Mouse (Mus musculus) 3134 (cell line): ENCODE measurements around the gene Spef2.
"Not testable (repeated sequence)": the region's sequence is repeated elsewhere in the genome, so short reads cannot be mapped to it uniquely, and the experiment has no call there.

Experiments used
- DNase-seq: peaks from one replicate; pipeline ENCODE4 v3.0.0-alpha.2; 2011; ENCODE audit warnings: low spot score; ENCODE audit not compliant: insufficient read length; ENCODE audit errors: extremely low read depth

The Spef2 gene

DNA sequence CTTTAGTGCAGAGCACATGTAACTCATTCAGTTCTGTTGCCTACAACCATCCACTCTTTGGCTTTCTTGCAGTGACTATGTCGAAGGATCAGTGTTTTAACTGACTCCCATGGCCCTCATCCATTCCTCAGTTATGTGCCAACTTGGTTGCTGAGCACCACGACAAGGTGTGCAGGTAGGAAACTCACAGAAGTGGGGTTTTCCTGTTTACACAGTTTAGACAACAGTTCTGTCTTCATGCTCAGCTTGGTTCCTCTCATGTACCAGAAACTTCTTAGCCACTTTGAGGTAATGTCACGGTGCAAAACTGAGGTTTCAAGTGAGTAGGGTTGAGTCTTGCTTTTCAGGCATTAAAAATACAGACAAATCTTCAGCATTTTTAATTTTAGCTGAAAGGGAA, 184.5 kb downstream of the Spef2 start:
- DNase-seq: no peak

DNA sequence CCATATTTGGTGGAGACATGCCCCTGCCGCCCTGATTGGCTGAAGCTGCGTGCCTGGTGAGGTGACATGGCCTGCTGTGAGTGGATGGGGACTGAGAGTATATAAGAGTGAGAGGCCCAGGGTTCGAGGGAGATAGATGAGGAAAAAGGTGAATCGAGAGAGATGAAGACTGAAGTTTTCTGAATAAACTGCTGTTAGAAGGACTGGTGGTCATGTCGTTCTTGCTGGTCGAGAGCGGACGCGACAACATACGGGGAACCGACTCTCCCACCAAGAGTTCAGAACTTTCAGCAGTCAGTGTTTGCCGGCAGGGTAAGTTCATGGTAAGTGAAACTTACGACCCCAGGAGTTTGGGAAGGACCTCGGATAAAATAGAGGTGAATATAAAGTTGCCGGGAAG, 191.4 kb downstream of the Spef2 start:
- DNase-seq: not testable (repeated sequence)

DNA sequence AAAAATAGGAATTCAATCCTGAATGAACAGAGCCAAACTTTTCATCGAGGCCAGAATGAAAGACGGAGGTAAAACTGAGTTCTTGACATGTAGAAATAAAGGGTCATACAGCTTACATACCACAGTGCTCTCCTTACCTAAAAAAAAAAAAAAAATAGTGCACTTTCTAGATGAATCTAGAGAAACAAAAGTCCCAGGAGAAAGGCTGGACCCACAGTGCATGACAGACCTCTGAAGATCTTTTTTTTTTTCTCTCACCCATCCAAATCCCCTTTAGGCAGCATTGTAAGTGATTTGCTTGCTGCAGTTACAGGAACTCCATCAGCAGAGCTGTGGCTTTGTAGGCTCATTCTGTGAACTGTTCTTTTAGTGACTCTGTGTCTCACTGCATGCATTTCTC, 199.7 kb downstream of the Spef2 start:
- no peak for DNase-seq

DNA sequence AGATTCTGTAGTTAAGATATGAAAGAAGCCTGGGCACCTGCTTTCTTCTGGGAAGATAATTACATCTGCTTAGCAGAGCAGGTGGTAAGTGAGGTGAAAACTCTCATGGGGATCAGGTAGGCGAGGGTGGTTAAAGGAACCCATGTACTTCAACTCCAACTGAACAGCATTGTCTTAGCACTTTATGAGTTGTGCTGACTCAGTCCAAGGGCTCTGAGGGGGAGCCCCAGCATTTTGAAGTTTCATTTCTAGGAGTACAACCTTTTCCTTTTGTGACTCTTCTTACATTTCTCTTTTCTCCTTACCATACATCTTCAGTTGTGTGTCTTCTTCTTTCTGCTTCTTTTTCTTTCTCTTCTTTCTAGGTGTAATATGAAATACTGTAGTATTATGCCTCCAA, 213.5 kb downstream of the Spef2 start:
- no peak for DNase-seq

DNA sequence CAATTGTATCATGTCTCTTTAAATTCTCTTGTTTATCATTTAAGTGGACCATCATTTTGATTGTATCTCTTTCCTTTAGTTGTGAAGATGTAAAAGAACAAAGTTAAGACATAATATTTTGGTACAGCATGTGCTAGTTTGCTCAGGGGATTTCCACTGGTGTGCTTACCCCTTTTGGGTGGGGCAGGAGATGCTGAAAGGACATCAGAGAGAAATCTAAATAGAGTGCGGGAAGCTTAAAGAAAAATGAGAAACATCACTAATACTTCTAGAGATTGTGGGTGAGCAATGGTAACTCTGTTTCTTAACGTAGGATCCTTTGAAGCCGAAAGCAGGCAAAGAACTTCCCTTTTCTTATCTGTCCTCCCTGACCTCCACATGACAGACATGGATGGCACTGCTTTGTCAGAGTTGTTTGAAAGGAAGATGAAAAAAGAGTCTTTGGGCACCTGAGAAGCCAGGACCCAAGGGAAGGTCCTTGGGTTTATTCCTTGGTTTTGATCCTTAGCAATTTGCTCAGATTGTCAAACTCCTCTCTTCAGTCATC, 215.2 kb downstream of the Spef2 start:
- no peak for DNase-seq

DNA sequence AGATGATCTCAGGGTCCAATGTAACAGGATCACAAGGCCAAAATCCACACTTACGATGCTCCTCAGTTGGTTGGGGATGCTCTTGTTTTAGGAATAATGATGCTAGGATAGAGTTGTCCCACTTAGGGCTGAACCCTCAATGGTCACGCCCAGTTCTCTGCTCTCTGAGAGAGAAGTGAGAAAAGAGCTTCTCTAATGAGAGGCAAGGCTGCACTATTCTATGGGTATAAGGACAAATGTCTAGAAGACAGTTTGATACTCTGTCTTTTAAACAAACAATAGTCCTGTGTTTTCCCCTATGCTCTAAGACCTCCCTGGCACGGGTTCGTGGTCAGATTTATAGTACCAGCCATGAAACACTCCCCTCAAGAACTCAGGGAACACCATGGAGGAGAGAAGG, 218.6 kb downstream of the Spef2 start, which contains the start of gene Il7r:
TSS of gene Il7r (minus strand) at position 101 of the 400 bp plus-strand sequence.
- no peak for DNase-seq

DNA sequence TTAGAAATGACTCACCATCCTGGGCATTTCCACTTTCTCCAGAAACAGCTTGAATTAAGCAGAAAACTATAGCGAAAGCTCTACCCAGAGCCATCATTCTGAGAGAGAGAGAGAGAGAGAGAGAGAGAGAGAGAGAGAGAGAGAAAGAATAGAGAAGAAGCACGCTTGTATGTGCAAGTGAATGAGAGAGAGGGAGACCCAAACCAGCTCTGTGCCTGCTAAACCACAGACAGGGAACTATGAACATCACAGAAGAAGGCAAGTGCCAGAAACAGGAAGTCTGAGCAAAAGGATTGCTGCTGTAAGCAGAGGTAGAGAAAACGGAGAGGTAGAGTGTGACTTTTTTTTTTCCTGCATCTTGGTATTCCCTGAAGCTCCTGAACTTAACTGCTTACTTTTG, 219.0 kb downstream of the Spef2 start:
- no peak for DNase-seq
